Mouse (Mus musculus) embryo, embryonic 11.5 days (tissue): ENCODE data around the gene Wdr61.

Source experiments
- DNase-seq: peaks from one replicate; pipeline ENCODE4 v3.0.0-alpha.2; 2012; ENCODE audit warnings: low read depth, low spot score

Wdr61 gene

DNA sequence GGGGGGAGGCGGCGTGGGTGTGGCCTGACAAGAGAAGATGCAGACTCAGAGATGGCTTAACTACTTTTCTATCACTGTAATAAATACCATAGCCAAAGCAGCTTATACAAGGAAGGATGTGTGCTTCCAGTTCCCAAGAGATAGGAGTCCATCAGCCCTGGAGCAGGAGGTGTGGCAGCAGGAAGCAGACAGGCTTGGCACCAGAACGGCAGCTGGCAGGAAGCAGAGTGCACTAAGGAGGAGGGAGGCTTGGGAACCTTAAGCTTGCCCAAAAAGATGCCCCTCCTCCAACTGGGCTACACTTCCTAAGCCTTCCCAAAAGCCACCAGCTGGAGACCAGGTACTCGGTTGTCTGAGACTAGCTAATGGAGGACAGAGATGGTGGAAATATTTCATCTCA, 51.5 kb downstream of the Wdr61 start:
- no peak for DNase-seq

DNA sequence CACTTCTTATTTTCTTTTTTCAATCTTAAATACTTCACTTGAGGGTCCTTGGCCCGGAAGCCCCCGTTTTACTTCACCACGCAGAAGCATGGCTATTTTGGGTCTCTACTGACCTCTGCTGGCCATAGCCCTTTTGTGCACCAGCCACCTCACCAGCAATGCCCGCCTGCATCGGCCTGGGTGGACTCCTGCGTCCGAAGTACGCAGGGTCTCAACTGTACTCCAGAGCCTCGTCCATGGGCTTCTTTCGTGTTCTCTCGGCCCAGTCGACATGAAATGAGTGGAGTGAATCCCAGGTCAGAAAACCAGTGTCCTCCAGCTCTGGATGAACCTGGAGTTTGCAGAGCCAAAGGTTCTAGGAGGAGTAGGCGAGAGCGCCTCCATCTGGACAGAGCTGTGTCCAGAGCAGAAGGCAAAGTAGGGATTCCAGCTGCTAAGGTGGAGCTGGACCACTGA, 57.8 kb downstream of the Wdr61 start:
- peak; percentile 67 for DNase-seq

DNA sequence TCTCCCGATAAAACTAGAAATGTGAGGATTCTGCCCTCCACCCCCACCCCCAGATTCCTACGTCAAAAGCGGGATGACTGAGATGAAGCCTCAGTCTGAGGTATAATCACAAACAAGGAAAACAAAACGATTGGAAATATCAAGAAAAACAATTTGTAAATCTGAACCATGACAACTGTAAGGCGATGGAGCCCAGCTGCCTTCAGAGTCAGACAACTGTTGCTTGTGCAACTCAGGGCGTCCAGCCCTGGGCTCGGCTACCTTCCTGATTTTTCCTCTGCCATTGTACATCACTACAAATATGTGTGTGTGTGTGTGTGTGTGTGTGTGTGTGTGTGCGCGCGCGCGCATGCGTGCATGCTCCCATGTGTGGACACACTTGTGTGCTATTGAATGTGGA, 60.4 kb downstream of the Wdr61 start:
- DNase-seq: no peak

DNA sequence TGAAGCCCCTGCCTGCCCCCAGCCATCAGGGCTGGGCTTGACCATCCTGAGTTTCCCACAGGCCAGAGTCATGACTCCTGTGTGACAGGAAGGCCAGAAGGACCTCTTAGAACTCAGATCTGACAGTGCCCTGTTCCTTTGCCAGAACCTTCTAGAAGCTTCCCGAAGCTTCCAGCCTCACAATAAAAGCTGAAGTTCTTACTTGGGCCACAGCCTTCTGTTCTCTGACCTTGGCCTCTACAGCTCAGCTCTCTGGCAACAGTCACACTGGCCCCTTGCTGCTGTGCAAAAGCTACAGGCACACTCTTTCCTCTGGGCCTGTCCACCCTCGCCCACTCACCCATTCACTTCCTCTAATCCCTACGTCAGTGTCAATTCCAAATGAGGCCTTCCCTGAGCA, 62.4 kb downstream of the Wdr61 start:
- no peak for DNase-seq

DNA sequence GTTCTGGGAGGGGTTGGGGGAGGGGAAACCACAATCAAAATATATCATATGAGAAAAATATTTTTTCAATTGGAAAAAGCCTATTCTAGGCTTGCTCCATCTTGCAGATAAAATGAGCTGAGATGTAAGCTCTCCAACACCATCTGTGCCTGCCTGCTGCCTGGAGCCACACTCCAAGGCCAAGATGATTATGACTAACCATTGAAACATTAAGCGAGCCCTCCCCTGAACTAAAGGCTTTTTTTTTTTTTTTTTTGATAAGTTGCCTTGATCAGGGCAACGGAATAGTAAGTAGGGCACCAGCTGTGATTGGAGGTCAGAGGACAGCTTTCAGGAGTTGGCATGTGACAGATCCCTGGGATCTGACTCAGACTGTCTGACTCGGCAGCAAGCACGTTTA, 65.9 kb downstream of the Wdr61 start:
- no peak for DNase-seq

DNA sequence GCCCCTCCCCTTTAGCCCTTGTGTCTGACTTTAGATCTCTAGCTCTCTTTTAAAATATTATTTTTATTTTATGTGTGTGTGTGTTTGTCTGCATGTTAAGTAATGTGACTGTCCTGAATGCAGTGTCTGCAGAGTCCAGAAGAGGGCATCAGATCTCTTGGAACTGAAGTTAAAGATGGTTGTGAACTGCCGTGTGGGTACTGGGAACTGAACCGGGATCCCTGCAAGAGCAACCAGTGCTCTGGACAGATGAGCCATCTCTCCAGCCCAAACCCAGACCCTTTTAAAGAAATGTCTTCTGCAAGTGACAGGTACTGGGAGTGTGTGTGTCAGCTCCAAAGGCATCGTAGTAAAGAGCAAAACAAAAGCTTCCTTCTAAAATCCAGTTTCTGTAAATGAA, 68.2 kb downstream of the Wdr61 start:
- DNase-seq: no peak
